Mouse (Mus musculus) olfactory bulb, adult 2 months (tissue): ENCODE results near the gene Pdgfa.

Experiments
- CTCF ChIP-seq: fragments of 200-500 bp; IDR thresholded peaks from 2 replicates; pipeline ENCODE4 v1.5.1; 2012; ENCODE audit warnings: low read depth, mild to moderate bottlenecking, low read length, moderate library complexity; ENCODE audit not compliant: insufficient read depth
- POLR2A ChIP-seq: fragments of 200-500 bp; IDR thresholded peaks from 2 replicates; pipeline ENCODE4 v1.6.1; 2012; ENCODE audit warnings: mild to moderate bottlenecking, low read depth, low read length, moderate library complexity; ENCODE audit not compliant: insufficient read depth

- TF ChIP-seq CTCF (no peak), POLR2A (no peak)
These were observed 17.3 kb downstream of the Pdgfa start for GRCm38 (mm10) chr5:138979840-138980239.
